21 mouse cellular contexts compared by ENCODE assay signal in genomic region chr4:133265759-133266158, GRCm38 (mm10). TPM values are rescaled to one million over a fixed set of nuclear protein-coding genes. Genes with fewer than 3 reads are reported as not detected.
A peak's percentile ranks its signal among the peaks of the same experiment; 100 is the strongest.
DNase-seq lines count a peak whose midpoint lies in the region; ATAC-seq and TF ChIP-seq lines count a peak whose summit lies in the region.
"Had no signal": no experiment of that assay in that cellular context is flagged by ENCODE, and none has a peak within 500 bp of the region (broad histone marks: within the 10 kb centered on the region; RNA-seq: fewer than 3 reads in every experiment).

No protein-coding gene starts in this region.

- no peak for TF ChIP-seq CTCF in heart, adult 2 months (IDR thresholded peaks at IDR 0.05)
- no peak for TF ChIP-seq CTCF in lung, postnatal 0 days (IDR thresholded peaks at IDR 0.05)

- intact Hi-C loops in heart, adult 2 months (cut with DNase I) = no loop called here
- intact Hi-C loops in heart, postnatal 36 days (cut with DNase I) = no loop called here

- peak in 1 of 2 experiments; percentile 42 for DNase-seq in heart, adult 2 months
- DNase-seq in heart, postnatal 36 days = no peak
- DNase-seq in kidney, adult 18-20 months = no peak
- DNase-seq in lung, postnatal 0 days (ENCODE audit: low spot score) = no peak
- DNase-seq in lung, adult 18-20 months = no peak
- DNase-seq in thymus, adult 18-20 months = no peak
- DNase-seq: cerebellum, adult 2 months; cerebellum, postnatal 10 days; forebrain, postnatal 0 days; gastrocnemius, postnatal 36 days had no signal

- TF ChIP-seq EP300 in heart, adult 2 months (IDR thresholded peaks at IDR 0.05; ENCODE audit: insufficient read depth, low read depth, low read length) = no peak
- TF ChIP-seq EP300 in lung, postnatal 0 days (IDR thresholded peaks at IDR 0.05) = no peak

- H3K79me2 ChIP-seq in heart, adult 2 months (replicated peaks; ENCODE audit: control insufficient read depth, insufficient read depth, low read length) = no peaks in the 10 kb centered on the region

- H3K4me1 ChIP-seq in heart, adult 2 months (ENCODE audit: control insufficient read depth, insufficient read depth, low read length) = peaks cover 13% of the 10 kb centered on the region
- no peaks in the 10 kb centered on the region for H3K4me1 ChIP-seq in kidney, embryonic 15.5 days
- no peaks in the 10 kb centered on the region for H3K4me1 ChIP-seq in lung, postnatal 0 days (ENCODE audit: insufficient read depth, low read depth, low read length)
- H3K4me1 ChIP-seq: forebrain, embryonic 13.5 days; hindbrain, embryonic 15.5 days had no signal

- no peak for ATAC-seq in kidney, embryonic 15.5 days (replicated peaks; ENCODE audit: low FRiP score)
- ATAC-seq in lung, postnatal 0 days = peak; percentile 28
- ATAC-seq: activated CD4-positive, CD25-positive, alpha-beta regulatory T cell, adult 4 months; forebrain, embryonic 13.5 days; forebrain, postnatal 0 days; inflammation-experienced regulatory T-cells, adult 6 months; Patski had no signal

- 68% methylated on average over 4 of the region's 4 CpGs for WGBS in heart, adult 2 months
- WGBS in kidney, embryonic 15.5 days = 75% methylated on average over 4 of the region's 4 CpGs
- WGBS in lung, postnatal 0 days = 77% methylated on average over 4 of the region's 4 CpGs

- H3K9me3 ChIP-seq in kidney, embryonic 15.5 days (replicated peaks) = no peaks in the 10 kb centered on the region
- H3K9me3 ChIP-seq in lung, postnatal 0 days (ENCODE audit: low read length) = no peaks in the 10 kb centered on the region
- H3K9me3 ChIP-seq: hindbrain, embryonic 15.5 days had no signal

- no peaks in the 10 kb centered on the region for H3K27me3 ChIP-seq in heart, adult 2 months (ENCODE audit: control insufficient read depth, insufficient read depth, low read length)
- H3K27me3 ChIP-seq in kidney, embryonic 15.5 days = no peaks in the 10 kb centered on the region
- H3K27me3 ChIP-seq in lung, postnatal 0 days (replicated peaks; ENCODE audit: insufficient read depth, low read length) = no peaks in the 10 kb centered on the region
- H3K27me3 ChIP-seq: CH12.LX; forebrain, embryonic 13.5 days; hindbrain, embryonic 15.5 days; Patski had no signal

- H3K27ac ChIP-seq in heart, adult 2 months = peak overlapping the region; percentile 7; the same call in 1 of the 2 replicates
- peak overlapping the region; percentile 20; the same call in 1 of the 2 replicates for H3K27ac ChIP-seq in kidney, embryonic 15.5 days
- H3K27ac ChIP-seq in lung, postnatal 0 days (ENCODE audit: low read length) = no peak overlapping the region
- H3K27ac ChIP-seq: embryonic facial prominence, embryonic 10.5 days; forebrain, embryonic 13.5 days; hindbrain, embryonic 15.5 days had no signal

- no peak overlapping the region for H3K9ac ChIP-seq in heart, adult 2 months (ENCODE audit: low read depth, low read length)
- no peak overlapping the region for H3K9ac ChIP-seq in kidney, embryonic 15.5 days
- H3K9ac ChIP-seq in lung, postnatal 0 days (replicated peaks; ENCODE audit: low read depth) = no peak overlapping the region
- H3K9ac ChIP-seq: forebrain, embryonic 13.5 days; forebrain, postnatal 0 days; hindbrain, embryonic 15.5 days had no signal

- TF ChIP-seq POLR2A in heart, adult 2 months (IDR thresholded peaks at IDR 0.05; ENCODE audit: insufficient read depth, low read depth, low read length) = no peak

- no peaks in the 10 kb centered on the region; the same call in 1 of the 2 replicates for H3K36me3 ChIP-seq in heart, adult 2 months (ENCODE audit: control insufficient read depth, insufficient read depth, low read length)
- peaks cover 71% of the 10 kb centered on the region for H3K36me3 ChIP-seq in kidney, embryonic 15.5 days
- peaks cover 36% of the 10 kb centered on the region for H3K36me3 ChIP-seq in lung, postnatal 0 days (ENCODE audit: insufficient read depth, low read length)

- no peak overlapping the region for H3K4me3 ChIP-seq in heart, adult 2 months
- H3K4me3 ChIP-seq in kidney, embryonic 15.5 days (replicated peaks) = no peak overlapping the region
- H3K4me3 ChIP-seq in lung, postnatal 0 days (ENCODE audit: low read depth, low read length) = no peak overlapping the region
- H3K4me3 ChIP-seq: embryonic facial prominence, embryonic 10.5 days; forebrain, embryonic 13.5 days; hindbrain, embryonic 15.5 days had no signal

- H3K4me2 ChIP-seq in kidney, embryonic 15.5 days = no peak overlapping the region
- no peak overlapping the region for H3K4me2 ChIP-seq in lung, postnatal 0 days (replicated peaks; ENCODE audit: low read depth, low read length)
- H3K4me2 ChIP-seq: forebrain, embryonic 13.5 days; hindbrain, embryonic 15.5 days had no signal

RNA-seq across cellular contexts. Expression of gene Sytl1, which starts 2.8 kb away (rescaled TPM):
- total RNA-seq in heart, adult 2 months (2021) = under 1 TPM; 0.29 to 0.61 TPM
- 0.53 and 0.80 TPM in 2 replicates for polyA plus RNA-seq in heart, adult 2 months (2012; rRNA removed)
- total RNA-seq in heart, postnatal 36 days (2021) = 1 to 10 TPM in 1 of 2 experiments, under 1 TPM in 1; 0.50 to 1.5 TPM
- polyA plus RNA-seq in kidney, embryonic 15.5 days (2015; fragmentation: Nextera tagmentation; extraction: Ambion mirVana) = 0.96 and 1.8 TPM in 2 replicates
- polyA plus RNA-seq in lung, postnatal 0 days (2015; fragmentation: Nextera tagmentation; extraction: Ambion mirVana) = 3.1 and 3.3 TPM in 2 replicates
- total RNA-seq: forebrain, postnatal 0 days had no signal

RNA-seq across cellular contexts. Expression of gene Tmem222, which starts 11.8 kb away (rescaled TPM):
- 10 to 100 TPM; 31.9 to 33.9 TPM for total RNA-seq in heart, adult 2 months (2021)
- polyA plus RNA-seq in heart, adult 2 months (2012; rRNA removed) = 48.3 and 72.9 TPM in 2 replicates
- total RNA-seq in heart, postnatal 36 days (2021) = 10 to 100 TPM; 30.6 to 30.7 TPM
- 77.3 and 85.7 TPM in 2 replicates for polyA plus RNA-seq in kidney, embryonic 15.5 days (2015; fragmentation: Nextera tagmentation; extraction: Ambion mirVana)
- polyA plus RNA-seq in lung, postnatal 0 days (2015; fragmentation: Nextera tagmentation; extraction: Ambion mirVana) = 47.2 and 58.1 TPM in 2 replicates

RNA-seq across cellular contexts. Expression of gene Map3k6, which starts 25.1 kb away (rescaled TPM):
- 10 to 100 TPM; 16.3 to 27.3 TPM for total RNA-seq in heart, adult 2 months (2021)
- polyA plus RNA-seq in heart, adult 2 months (2012; rRNA removed) = 12.0 and 15.7 TPM in 2 replicates
- total RNA-seq in heart, postnatal 36 days (2021) = 10 to 100 TPM; 15.5 to 20.1 TPM
- polyA plus RNA-seq in kidney, embryonic 15.5 days (2015; fragmentation: Nextera tagmentation; extraction: Ambion mirVana) = 4.0 and 4.3 TPM in 2 replicates
- 7.8 and 18.7 TPM in 2 replicates for polyA plus RNA-seq in lung, postnatal 0 days (2015; fragmentation: Nextera tagmentation; extraction: Ambion mirVana)

RNA-seq across cellular contexts. Expression of gene Gpr3, which starts 53.4 kb away (rescaled TPM):
- total RNA-seq in heart, adult 2 months (2021) = under 1 TPM in 1 of 2 experiments, not detected in 1; 0.11 TPM
- 0.15 and 0.37 TPM in 2 replicates for polyA plus RNA-seq in heart, adult 2 months (2012; rRNA removed)
- under 1 TPM in 1 of 2 experiments, not detected in 1; 0.16 TPM for total RNA-seq in heart, postnatal 36 days (2021)
- 0.09 and 0.12 TPM in 2 replicates for polyA plus RNA-seq in kidney, embryonic 15.5 days (2015; fragmentation: Nextera tagmentation; extraction: Ambion mirVana)
- polyA plus RNA-seq in lung, postnatal 0 days (2015; fragmentation: Nextera tagmentation; extraction: Ambion mirVana) = not detected in 2 replicates
- total RNA-seq: gastrocnemius, adult 8-10 months; gastrocnemius, postnatal 36 days; heart, adult 18-20 months had no signal
- polyA plus RNA-seq: activated CD4-positive, CD25-positive, alpha-beta regulatory T cell, adult 4 months; inflammation-experienced regulatory T-cells, adult 6 months had no signal

RNA-seq across cellular contexts. Expression of gene Cd164l2, which starts 53.8 kb away (rescaled TPM):
- not detected for total RNA-seq in heart, adult 2 months (2021)
- 0.53 and 0.66 TPM in 2 replicates for polyA plus RNA-seq in heart, adult 2 months (2012; rRNA removed)
- total RNA-seq in heart, postnatal 36 days (2021) = under 1 TPM in 1 of 2 experiments, not detected in 1; 0.51 TPM
- polyA plus RNA-seq in kidney, embryonic 15.5 days (2015; fragmentation: Nextera tagmentation; extraction: Ambion mirVana) = 7.8 and 8.2 TPM in 2 replicates
- polyA plus RNA-seq in lung, postnatal 0 days (2015; fragmentation: Nextera tagmentation; extraction: Ambion mirVana) = 8.7 and 10.3 TPM in 2 replicates
- total RNA-seq: CH12.LX; heart, adult 18-20 months; heart, postnatal 14 days had no signal
- polyA plus RNA-seq: activated CD4-positive, CD25-positive, alpha-beta regulatory T cell, adult 4 months; inflammation-experienced regulatory T-cells, adult 6 months had no signal
